Mouse (Mus musculus) neural tube, embryonic 13.5 days (tissue): ENCODE measurements around the gene Pbld2. TPM values are rescaled to one million over a fixed set of nuclear protein-coding genes. Genes with fewer than 3 reads are reported as not detected.
A peak's percentile ranks its signal among the peaks of the same experiment; 100 is the strongest.

ENCODE experiments used
- ATAC-seq: fragments of 200-750 bp; cut with Nextera tagmentation; 2 replicates; pipeline ENCODE4 v1.8.0; 2017; ENCODE audit warnings: low read depth, mild to moderate bottlenecking, moderate TSS enrichment, moderate library complexity
- H3K27ac ChIP-seq: fragments of 300-500 bp; sonication (generic); replicated peaks from 2 replicates; pipeline ENCODE4 v1.5.1; 2015; ENCODE audit warnings: moderate library complexity, mild to moderate bottlenecking, inconsistent platforms
- H3K27me3 ChIP-seq: fragments of 300-500 bp; sonication (generic); 2 replicates; pipeline ENCODE4 v1.6.1; 2015; ENCODE audit warnings: mild to moderate bottlenecking, inconsistent platforms
- H3K36me3 ChIP-seq: fragments of 300-500 bp; sonication (generic); 2 replicates; pipeline ENCODE4 v1.6.1; 2015; ENCODE audit warnings: mild to moderate bottlenecking, inconsistent platforms
- H3K4me1 ChIP-seq: fragments of 300-500 bp; sonication (generic); replicated peaks from 2 replicates; pipeline ENCODE4 v1.6.1; 2015; ENCODE audit warnings: inconsistent platforms
- H3K4me2 ChIP-seq: fragments of 300-500 bp; sonication (generic); 2 replicates; pipeline ENCODE4 v1.6.1; 2015; ENCODE audit warnings: inconsistent platforms, mild to moderate bottlenecking, moderate library complexity
- H3K4me3 ChIP-seq: fragments of 300-500 bp; sonication (generic); 2 replicates; pipeline ENCODE4 v1.5.1; 2015; ENCODE audit warnings: mild to moderate bottlenecking, inconsistent platforms
- H3K9ac ChIP-seq: fragments of 300-500 bp; sonication (generic); 2 replicates; pipeline ENCODE4 v1.6.1; 2015; ENCODE audit warnings: moderate library complexity, mild to moderate bottlenecking, inconsistent platforms
- H3K9me3 ChIP-seq: fragments of 300-500 bp; sonication (generic); 2 replicates; pipeline ENCODE4 v1.6.1; 2016; ENCODE audit warnings: inconsistent platforms
- WGBS: fragments of 180-500 bp; shearing (Covaris S2); methylation state at CpG from one replicate; pipeline ENCODE4 v1.1.7; 2015; 5-methylcytosine and 5-hydroxymethylcytosine counted together
- polyA plus RNA-seq: library from polyadenylated mRNA; unstranded; fragments of >200 nt; fragmentation: Nextera tagmentation; extraction: Ambion mirVana; gene quantifications from 2 replicates; pipeline ENCODE4 v1.2.1, GENCODE M21; 2015

Gene Pbld2
- polyA plus RNA-seq, 1 experiment from 2014 or later = 0.84 TPM

- no peaks in the 10 kb centered on the region for H3K9me3 ChIP-seq
- H3K27ac ChIP-seq = no peak overlapping the region
- no peaks in the 10 kb centered on the region for H3K27me3 ChIP-seq
- H3K4me1 ChIP-seq = no peaks in the 10 kb centered on the region
- no peak overlapping the region for H3K4me3 ChIP-seq
- 0 out of 2 replicates have a peak, but pooled peaks have one; percentile 40 for ATAC-seq
- H3K9ac ChIP-seq = no peak overlapping the region
- peaks cover 94% of the 10 kb centered on the region for H3K36me3 ChIP-seq
- 87% methylated on average over 4 of the region's 4 CpGs for WGBS
- H3K4me2 ChIP-seq = no peak overlapping the region
Measured at GRCm38 (mm10) chr10:63010268-63010667, 13.8 kb upstream of the Pbld2 start.

- Histone ChIP-seq H3K4me2 (no peak overlapping the region), H3K27me3 (no peaks in the 10 kb centered on the region), H3K4me3 (no peak overlapping the region), H3K27ac (no peak overlapping the region), H3K9me3 (no peaks in the 10 kb centered on the region), H3K4me1 (0 out of 2 replicates have a peak, but pooled peaks cover under 1% of the 10 kb centered on the region), H3K9ac (no peak overlapping the region), H3K36me3 (peaks cover 94% of the 10 kb centered on the region)
- no peak for ATAC-seq
- 84% methylated on average over 6 of the region's 6 CpGs for WGBS
Measured at GRCm38 (mm10) chr10:63011556-63011955, 12.6 kb upstream of the Pbld2 start.

- Histone ChIP-seq H3K4me2 (no peak overlapping the region), H3K27me3 (no peaks in the 10 kb centered on the region), H3K4me3 (no peak overlapping the region), H3K9me3 (no peaks in the 10 kb centered on the region), H3K9ac (no peak overlapping the region), H3K27ac (no peak overlapping the region), H3K4me1 (peaks cover 13% of the 10 kb centered on the region), H3K36me3 (peaks cover 88% of the 10 kb centered on the region)
- WGBS = 78% methylated on average over 3 of the region's 3 CpGs
- no peak for ATAC-seq
Measured at GRCm38 (mm10) chr10:63013476-63013875, 10.6 kb upstream of the Pbld2 start.

DNA sequence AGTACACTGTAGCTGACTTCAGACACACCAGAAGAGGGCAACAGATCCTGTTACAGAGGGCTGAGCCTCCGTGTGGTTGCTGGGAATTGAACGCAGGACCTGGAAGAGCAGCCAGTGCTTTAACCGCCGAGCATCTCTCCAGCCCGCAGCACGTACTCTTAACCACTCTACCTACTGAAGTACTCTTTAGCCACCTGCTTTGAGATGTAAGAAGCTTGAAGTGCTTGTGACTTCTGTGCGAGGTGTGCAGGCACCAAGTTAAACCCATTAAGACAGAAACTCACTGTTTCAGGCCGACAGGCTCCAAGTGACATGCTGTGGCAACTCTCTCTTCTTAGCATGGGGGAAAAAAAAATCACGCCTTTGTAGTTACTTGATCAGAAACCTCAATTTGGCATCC is 9.9 kb upstream of the Pbld2 start:
- H3K9me3 ChIP-seq = no peaks in the 10 kb centered on the region
- no peak overlapping the region for H3K4me2 ChIP-seq
- 90% methylated on average over 9 of the region's 9 CpGs for WGBS
- peaks cover 20% of the 10 kb centered on the region for H3K4me1 ChIP-seq
- no peak overlapping the region for H3K27ac ChIP-seq
- peaks cover 83% of the 10 kb centered on the region for H3K36me3 ChIP-seq
- H3K4me3 ChIP-seq = no peak overlapping the region
- ATAC-seq = no peak
- H3K27me3 ChIP-seq = no peaks in the 10 kb centered on the region
- no peak overlapping the region for H3K9ac ChIP-seq

DNA sequence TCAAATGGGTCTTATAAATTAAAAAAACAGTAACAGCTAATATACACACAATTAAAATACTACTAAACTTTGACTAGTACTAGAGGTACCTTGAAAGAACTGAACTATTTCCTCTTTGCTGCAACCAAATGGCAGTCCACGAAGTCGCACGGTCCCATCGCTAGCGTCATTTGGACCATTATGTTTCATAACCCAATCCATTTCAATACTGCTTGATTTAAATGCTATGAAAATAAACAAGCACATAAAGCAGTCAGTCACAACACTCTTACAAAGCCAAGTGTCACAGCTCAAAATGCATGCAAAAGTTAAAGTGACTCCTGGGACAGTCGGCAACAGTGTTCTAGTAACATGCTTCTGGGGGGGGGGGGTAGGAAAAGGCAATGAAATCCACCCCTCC is 4.8 kb upstream of the Pbld2 start:
- ATAC-seq = no peak
- Histone ChIP-seq H3K27me3 (no peaks in the 10 kb centered on the region), H3K27ac (no peak overlapping the region), H3K4me1 (peaks cover 50% of the 10 kb centered on the region), H3K9ac (no peak overlapping the region), H3K4me3 (no peak overlapping the region), H3K4me2 (peak overlapping the region; percentile 84), H3K9me3 (no peaks in the 10 kb centered on the region), H3K36me3 (peaks cover 34% of the 10 kb centered on the region)
- 73% methylated on average over 6 of the region's 6 CpGs for WGBS

- 59% methylated on average over 4 of the region's 4 CpGs for WGBS
- H3K36me3 ChIP-seq = peaks cover 12% of the 10 kb centered on the region
- no peak overlapping the region for H3K27ac ChIP-seq
- ATAC-seq = no peak
- H3K27me3 ChIP-seq = no peaks in the 10 kb centered on the region
- peak overlapping the region; percentile 88 for H3K4me3 ChIP-seq
- H3K9ac ChIP-seq = peak overlapping the region; percentile 99
- no peaks in the 10 kb centered on the region for H3K9me3 ChIP-seq
- peaks cover 67% of the 10 kb centered on the region for H3K4me1 ChIP-seq
- peak overlapping the region; percentile 84 for H3K4me2 ChIP-seq
Measured at GRCm38 (mm10) chr10:63021702-63022101, 2.4 kb upstream of the Pbld2 start.

DNA sequence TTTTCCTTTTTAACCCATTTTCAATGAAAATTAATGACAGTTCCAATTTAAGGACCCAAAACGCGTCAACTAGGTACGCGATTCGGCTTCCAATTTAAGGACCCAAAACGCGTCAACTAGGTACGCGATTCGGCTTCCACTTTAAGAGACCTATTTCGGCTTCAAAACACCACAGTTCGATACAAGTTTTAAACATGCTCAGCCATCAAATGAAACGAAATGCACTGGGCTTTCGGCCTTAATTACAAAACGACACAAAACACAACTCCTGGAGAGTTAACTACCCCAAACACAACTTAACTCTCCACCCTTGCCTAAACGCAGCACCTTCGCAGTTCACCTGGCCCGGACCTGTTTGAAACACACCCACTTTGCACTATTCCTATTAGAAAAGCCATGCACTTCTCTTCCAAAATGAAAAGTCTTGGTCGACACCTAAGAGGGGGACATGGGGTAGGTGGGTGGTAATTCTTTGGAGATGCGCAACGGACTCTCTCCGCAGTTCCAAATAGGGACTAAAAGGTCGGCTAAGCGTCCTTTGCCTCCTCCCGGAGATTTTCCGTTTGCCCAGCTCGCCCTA is 1.5 kb upstream of the Pbld2 start:
- H3K4me1 ChIP-seq = peaks cover 68% of the 10 kb centered on the region
- no peak for ATAC-seq
- H3K36me3 ChIP-seq = peaks cover 4% of the 10 kb centered on the region
- peak overlapping the region; percentile 99 for H3K9ac ChIP-seq
- peak overlapping the region; percentile 88 for H3K4me3 ChIP-seq
- WGBS = under 1% methylated on average over 27 of the region's 27 CpGs
- H3K9me3 ChIP-seq = no peaks in the 10 kb centered on the region
- H3K4me2 ChIP-seq = peak overlapping the region; percentile 84
- H3K27ac ChIP-seq = peak overlapping the region; percentile 100
- no peaks in the 10 kb centered on the region for H3K27me3 ChIP-seq

DNA sequence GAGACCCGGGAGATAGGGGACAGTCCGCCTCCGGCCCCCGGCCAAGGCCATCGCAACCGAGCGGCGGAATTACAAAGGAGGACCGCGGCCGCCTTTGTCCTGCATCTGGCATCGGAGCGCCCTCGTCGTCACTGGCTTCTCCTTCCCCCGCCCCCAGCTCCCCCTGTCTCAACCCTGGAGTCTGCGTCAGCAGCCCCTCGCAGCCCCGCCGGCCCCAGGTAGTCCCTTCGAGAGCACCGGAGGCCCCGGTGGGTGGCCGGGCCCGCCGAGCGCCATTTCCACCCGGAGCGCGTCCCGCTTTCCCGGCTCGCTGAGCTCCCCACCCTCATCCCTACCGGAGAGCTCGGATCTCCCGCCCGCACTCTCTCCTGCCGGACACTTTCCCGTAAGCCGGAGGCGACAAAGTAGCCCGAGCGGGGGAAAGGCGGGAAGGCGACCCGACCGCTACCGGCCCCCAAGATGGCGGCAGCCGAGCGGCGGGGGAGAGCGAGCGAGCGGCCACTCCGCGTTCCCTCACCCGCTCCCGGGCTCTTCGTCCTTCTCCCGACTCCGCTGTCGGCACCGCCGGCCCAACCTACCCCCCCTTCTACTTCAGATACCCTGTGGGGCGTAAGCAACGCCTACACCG is 880 bp upstream of the Pbld2 start:
- H3K9ac ChIP-seq = peak overlapping the region; percentile 99
- H3K9me3 ChIP-seq = no peaks in the 10 kb centered on the region
- peak; percentile 43 for ATAC-seq
- peak overlapping the region; percentile 84 for H3K4me2 ChIP-seq
- H3K4me1 ChIP-seq = peaks cover 70% of the 10 kb centered on the region
- peak overlapping the region; percentile 100 for H3K27ac ChIP-seq
- peak overlapping the region; percentile 88 for H3K4me3 ChIP-seq
- H3K36me3 ChIP-seq = no peaks in the 10 kb centered on the region
- no peaks in the 10 kb centered on the region for H3K27me3 ChIP-seq
- WGBS = under 1% methylated on average over 68 of the region's 68 CpGs

DNA sequence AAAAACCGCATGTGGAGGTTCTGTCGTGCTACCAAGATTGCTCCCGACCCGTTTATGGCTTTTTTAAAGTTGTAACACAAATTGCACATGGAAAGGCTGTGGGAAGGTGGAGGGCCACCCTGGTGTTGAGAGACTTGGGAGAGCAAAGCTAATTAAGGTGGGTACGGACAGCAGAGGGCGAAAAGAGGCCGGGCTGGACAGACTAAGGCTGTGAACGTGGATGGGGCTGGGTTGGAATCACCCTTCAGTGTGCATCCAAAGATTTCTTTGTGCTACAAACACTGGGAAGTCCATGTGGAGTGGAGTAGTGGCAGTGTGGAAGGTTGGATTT is 430 bp downstream of the Pbld2 start:
- Histone ChIP-seq H3K36me3 (no peaks in the 10 kb centered on the region), H3K27ac (peak overlapping the region; percentile 100), H3K9ac (peak overlapping the region; percentile 80), H3K4me1 (peaks cover 64% of the 10 kb centered on the region), H3K27me3 (no peaks in the 10 kb centered on the region), H3K4me2 (peak overlapping the region; percentile 84), H3K4me3 (peak overlapping the region; percentile 88), H3K9me3 (no peaks in the 10 kb centered on the region)
- ATAC-seq = peak; percentile 42
- WGBS = under 1% methylated on average over 8 of the region's 8 CpGs

GRCm38 (mm10) chr10:63025016-63025415 is 901 bp downstream of the Pbld2 start:
- ATAC-seq = no peak
- Histone ChIP-seq H3K4me3 (peak overlapping the region; percentile 88), H3K9me3 (no peaks in the 10 kb centered on the region), H3K4me1 (peaks cover 59% of the 10 kb centered on the region), H3K9ac (peak overlapping the region; percentile 80), H3K27me3 (no peaks in the 10 kb centered on the region), H3K27ac (peak overlapping the region; percentile 100), H3K4me2 (peak overlapping the region; percentile 84), H3K36me3 (no peaks in the 10 kb centered on the region)
- WGBS = 29% methylated on average over 2 of the region's 2 CpGs

DNA sequence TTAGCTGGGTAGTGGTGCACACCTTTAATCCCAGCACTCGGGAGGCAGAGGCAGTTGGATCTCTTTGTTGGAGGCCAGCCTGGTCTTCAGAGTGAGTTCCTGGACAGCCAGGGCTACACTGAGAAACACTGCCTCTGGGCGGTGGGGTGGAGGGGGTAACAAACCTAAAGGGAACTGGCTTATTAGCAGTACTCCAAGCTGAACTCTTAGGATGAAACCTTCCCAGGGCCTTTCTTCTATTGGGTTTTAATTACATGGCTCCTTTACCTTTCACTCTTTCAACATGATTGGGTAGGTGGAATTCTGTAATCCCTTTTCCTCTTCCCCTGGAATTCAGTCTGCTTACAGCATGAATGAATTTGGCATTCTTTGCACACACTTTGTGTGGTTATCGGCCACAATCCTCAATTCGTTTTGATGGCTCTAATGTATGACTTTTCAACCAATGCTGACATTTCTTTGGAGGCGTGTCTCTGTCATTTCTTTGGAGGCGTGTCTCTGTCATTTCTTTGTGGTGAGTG is 1.4 kb downstream of the Pbld2 start:
- no peak for ATAC-seq
- peak overlapping the region; percentile 84 for H3K4me2 ChIP-seq
- 11% methylated on average over 6 of the region's 6 CpGs for WGBS
- H3K4me1 ChIP-seq = peaks cover 54% of the 10 kb centered on the region
- no peaks in the 10 kb centered on the region for H3K36me3 ChIP-seq
- peak overlapping the region; percentile 80 for H3K9ac ChIP-seq
- H3K4me3 ChIP-seq = peak overlapping the region; percentile 88
- H3K27me3 ChIP-seq = no peaks in the 10 kb centered on the region
- H3K9me3 ChIP-seq = no peaks in the 10 kb centered on the region
- peak overlapping the region; percentile 100 for H3K27ac ChIP-seq

DNA sequence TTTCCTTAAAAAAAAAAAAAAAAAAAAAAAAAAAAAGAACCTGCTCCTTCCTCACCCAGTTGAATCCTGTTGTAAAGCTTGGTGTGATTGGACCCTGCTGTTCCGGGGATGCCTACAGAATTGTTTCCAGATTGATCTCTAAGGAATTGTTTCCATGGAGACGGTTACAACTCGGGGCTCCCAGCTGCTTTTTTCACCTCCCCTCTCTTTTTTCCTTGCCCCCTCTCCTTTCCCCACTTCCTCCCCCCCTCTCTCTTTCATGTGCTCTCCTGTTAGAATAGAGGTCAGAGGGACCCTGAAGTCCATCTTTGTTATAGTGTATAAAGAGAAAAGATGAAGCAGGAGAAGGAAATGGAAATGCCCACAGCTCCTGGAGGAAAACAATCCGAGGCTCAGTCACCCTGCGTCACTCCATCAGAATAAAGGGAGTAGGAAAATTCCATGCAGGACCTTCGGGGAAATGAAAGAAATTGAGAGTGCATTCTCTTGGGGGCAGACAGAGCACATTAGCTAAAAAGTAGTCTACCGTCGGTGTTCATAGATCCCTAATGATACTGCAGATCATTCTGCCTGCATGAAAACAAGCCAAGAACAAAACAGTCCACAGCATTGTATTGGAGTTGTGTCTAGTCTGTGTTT is 2.2 kb downstream of the Pbld2 start:
- WGBS = 7% methylated on average over 8 of the region's 8 CpGs
- no peaks in the 10 kb centered on the region for H3K9me3 ChIP-seq
- peak overlapping the region; percentile 15 for H3K4me3 ChIP-seq
- ATAC-seq = no peak
- H3K4me2 ChIP-seq = peak overlapping the region; percentile 84
- peaks cover 47% of the 10 kb centered on the region for H3K4me1 ChIP-seq
- peak overlapping the region; percentile 61 for H3K9ac ChIP-seq
- H3K27ac ChIP-seq = peak overlapping the region; percentile 100
- no peaks in the 10 kb centered on the region for H3K27me3 ChIP-seq
- H3K36me3 ChIP-seq = no peaks in the 10 kb centered on the region
